Mouse (Mus musculus) ES-CJ7 (cell line): ENCODE data around the gene Myo10.

Source experiments
- DNase-seq: peaks from one replicate; pipeline ENCODE4 v3.0.0; 2011; ENCODE audit warnings: low read depth, low spot score

Gene Myo10

DNA sequence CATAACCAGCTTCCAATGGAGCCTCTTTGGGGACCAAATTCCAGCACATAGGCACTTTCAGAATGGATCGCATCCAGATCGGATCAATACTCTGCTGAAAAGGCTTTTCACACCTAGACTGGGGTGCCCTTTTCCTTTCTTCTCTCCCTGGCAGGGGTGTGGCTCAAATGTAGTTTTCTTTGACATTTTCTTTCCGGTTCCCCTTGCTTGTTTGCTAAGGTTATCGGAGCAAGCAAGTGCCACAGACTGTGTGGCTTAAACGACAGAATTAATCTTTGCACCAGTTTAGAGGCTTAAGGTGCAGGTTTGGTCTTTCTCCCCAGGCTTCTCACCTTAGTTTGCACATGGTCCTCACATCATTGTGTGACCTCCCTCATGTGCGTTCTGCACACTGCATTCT is 11.1 kb upstream of the Myo10 start:
- DNase-seq: no peak

GRCm38 (mm10) chr15:25620560-25620959 is 1.8 kb upstream of the Myo10 start:
- no peak for DNase-seq

- peak; percentile 48 for DNase-seq
Observed at GRCm38 (mm10) chr15:25621351-25622199, 750 bp upstream of the Myo10 start.

DNA sequence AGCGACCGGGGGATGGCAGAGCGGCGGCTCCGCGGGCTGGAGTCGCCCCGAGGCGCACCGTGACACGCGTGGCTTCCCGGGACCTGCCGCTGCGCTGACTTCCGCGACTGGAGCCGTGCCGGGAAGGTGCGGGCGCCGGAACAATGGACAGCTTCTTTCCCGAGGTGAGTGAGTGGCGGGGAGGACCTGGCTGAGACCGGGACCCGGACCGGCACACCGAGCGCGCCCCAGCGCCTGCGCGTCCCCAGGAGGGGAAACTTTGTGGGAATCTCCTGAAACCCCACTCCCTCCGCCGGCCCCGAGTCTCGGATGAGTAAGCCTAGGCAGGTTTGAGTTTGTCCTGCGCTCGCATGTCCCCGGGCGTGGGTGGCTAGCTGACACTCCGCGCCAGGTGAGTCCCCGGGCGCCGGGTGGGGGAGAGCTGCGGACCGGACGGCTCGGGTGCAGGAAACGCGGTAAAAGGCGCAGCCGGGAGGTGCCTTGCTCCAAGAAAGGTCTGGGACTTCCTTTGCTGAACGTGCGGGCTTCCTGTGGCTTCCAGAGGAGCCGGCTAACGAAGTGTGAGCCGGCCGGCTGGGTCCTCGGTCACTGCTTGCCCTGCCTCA is 644 bp downstream of the Myo10 start:
- no peak for DNase-seq

DNA sequence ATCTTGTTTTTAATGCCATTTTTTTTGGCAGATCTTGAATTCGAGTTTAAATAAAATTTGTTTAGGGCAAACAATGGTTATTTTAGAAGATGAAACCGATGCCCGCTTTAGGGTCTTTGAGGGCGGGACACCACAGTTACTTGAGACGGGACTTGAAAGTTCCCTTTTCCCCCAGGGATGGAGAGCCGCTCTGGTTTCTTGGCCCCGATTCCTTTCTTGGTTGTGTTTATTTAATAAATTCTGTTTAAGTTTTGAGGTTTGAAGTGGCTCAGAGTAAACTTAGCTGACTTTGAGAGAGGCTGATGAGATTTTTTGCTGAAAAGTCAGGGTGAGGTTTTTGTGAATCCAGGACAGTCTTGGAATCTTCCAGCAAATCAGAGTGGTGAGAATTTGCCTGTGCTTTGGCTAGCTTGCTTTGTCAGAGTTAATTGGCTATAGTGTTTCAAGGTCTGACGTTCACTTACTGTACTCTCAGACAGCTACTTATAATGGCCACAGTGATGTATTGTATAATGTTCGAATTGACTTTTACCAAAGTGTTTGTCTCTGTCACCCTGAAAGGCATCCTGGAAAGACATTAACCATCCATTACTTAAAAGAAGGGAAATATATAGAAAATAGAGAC is 1.3 kb downstream of the Myo10 start:
- DNase-seq: no peak

DNA sequence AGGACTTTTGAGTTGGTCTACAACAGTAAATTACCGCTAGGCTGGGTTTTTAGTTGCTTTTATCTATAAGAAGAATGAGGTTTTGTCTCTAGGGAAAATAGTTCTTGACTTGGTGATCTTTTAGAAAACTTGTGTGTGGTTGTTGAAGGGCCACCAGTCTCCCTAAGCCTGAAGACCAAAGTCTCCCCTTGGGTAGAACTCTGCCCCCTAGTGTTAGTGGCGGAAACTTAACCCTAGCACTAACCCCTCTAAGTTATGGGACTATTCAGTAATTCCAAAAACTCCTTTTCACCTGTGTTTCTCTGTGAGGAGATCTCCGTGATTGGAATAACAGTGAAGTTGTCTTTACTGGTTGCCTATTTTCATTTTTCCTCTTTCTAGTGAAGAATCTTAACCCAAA is 1.9 kb downstream of the Myo10 start:
- peak; percentile 61 for DNase-seq

GRCm38 (mm10) chr15:25625471-25625870 is 3.1 kb downstream of the Myo10 start:
- DNase-seq: no peak

GRCm38 (mm10) chr15:25627012-25627411 is 4.7 kb downstream of the Myo10 start:
- DNase-seq: no peak

DNA sequence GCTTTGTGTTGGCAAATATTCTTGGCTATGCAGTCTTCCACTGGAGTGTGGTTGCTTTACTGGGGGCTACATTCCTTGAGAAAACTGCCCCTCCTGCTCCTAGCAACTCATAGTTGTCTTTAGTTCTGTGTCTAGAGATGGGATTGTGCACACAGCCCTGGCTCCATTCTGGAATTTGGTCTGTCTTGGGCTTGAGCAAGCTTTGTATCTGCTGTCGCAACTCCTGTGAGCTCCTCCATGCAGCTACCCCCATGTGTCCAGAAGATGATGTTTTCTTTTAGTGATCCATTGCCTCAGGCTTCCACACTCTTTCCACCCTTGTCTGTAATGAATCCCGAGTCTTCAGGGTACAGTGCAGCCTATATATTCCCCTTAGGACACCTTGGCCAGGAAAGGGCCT is 5.9 kb downstream of the Myo10 start:
- DNase-seq: no peak

GRCm38 (mm10) chr15:25630716-25631115 is 8.4 kb downstream of the Myo10 start:
- no peak for DNase-seq

- DNase-seq: no peak
Observed at GRCm38 (mm10) chr15:25631332-25631731, 9.0 kb downstream of the Myo10 start.

GRCm38 (mm10) chr15:25632902-25633301 is 10.6 kb downstream of the Myo10 start:
- DNase-seq: peak; percentile 65

GRCm38 (mm10) chr15:25633674-25634340 is 11.5 kb downstream of the Myo10 start:
- DNase-seq: no peak

- no peak for DNase-seq
Observed at GRCm38 (mm10) chr15:25637727-25638126, 15.4 kb downstream of the Myo10 start.

- DNase-seq: no peak
Observed at GRCm38 (mm10) chr15:25639217-25639616, 16.9 kb downstream of the Myo10 start.

DNA sequence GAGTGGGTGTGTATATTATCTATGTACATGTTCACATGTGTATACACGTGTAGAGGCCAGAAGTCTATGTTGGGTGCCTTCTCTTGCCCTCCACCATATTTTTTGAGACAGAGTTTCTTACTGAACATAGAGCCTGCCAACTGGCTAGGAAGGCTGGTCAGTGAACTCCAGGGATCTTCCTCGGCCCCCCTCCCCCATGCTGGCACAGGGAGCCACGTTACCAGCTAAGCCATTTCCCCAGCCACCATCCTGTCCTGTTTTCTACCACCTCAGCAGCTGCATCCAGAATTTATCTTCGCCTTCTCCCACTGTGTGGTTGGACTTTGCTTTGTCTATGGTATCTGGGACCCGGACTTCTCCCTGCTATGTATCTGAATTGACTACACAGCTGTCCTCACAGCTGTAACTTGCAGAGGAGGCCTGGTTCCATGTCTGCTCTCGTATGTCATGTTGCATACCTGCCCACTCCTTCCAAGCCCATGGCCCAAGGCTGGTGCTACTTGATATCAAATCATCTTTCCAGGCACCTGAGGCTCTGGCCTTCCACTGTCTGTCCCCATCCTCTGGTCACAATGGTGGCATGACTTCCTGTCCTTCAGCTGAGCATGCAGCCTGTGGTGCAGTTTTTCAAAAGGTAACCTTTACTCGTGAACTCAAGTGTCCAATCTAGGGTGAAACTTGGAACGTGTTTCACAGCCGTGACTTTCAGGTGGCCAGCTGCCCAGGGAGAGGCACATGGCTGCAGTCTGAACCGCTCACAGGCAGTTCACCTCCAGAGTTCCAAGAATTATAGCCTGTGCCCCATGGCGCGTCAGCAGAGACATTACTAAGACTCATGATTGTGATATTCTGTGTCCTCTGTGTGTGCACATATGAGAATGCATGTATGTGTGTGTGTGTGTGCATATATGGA is 18.8 kb downstream of the Myo10 start:
- no peak for DNase-seq

DNA sequence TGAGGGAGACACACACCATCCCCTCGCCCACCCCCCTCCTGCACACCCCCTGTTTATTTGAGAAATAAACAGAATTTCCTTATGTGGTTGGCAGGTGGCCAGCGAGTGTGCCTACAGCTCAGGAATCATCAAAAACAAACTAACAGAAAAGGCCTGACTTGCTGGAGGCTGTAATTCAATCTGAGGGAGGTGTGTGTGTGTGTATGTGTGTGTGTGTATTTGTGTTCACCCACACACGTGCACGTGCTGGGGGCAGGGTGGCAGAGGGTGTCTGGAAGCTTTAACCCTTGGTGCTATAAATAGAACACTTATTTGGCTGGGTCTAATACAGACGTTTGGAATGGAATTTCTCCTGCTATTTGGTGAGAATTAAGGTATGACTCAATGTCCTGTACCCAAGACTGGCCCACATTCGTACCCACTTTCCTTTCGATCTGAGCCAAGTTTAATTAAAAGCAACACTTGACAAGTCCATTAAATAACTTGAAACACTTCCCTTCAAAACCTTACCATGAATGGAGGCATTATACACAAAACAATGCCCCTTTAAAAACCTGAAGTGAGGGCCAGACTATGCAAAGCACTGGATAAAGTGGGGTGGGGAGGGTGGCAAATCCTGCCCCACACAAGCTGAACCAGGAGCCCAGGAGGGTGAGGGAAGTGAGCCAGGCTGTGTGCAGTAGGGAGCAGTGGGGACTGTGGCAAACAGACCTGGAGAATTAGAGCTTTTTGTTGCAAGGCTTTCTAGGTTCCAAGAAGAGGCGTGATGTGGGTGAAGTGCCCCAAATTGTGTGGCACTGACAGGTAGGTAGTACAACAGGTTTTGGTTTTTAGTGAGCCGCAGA is 20.1 kb downstream of the Myo10 start:
- DNase-seq: no peak

GRCm38 (mm10) chr15:25645862-25646261 is 23.5 kb downstream of the Myo10 start:
- no peak for DNase-seq

- no peak for DNase-seq
Observed at GRCm38 (mm10) chr15:25648287-25648686, 26.0 kb downstream of the Myo10 start.

DNA sequence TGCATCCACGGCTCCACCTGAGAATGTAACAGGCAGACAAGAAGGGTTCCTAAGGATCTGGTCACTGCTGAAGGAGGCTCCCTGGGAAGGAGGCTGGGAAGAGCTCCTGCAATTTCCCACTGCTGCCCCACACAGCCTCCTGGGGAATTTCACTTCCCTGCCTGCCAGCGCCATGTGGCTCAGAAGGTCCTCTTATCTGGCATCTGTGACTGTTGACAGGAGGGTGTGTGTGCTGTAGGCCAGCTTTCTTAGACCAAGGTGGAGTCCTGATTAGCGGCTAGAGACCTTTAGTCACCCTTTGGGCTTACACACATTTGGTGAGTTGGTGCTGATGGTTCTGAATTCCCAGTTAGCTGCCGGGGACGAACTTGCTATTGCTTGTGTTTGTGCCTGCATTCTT is 28.0 kb downstream of the Myo10 start:
- no peak for DNase-seq
